Mouse (Mus musculus) hindbrain, postnatal 0 days (tissue): ENCODE measurements around the gene Trub1. TPM values are rescaled to one million over a fixed set of nuclear protein-coding genes. Genes with fewer than 3 reads are reported as not detected.

Source experiments
- ATAC-seq: fragments of 200-750 bp; cut with Nextera tagmentation; 2 replicates; pipeline ENCODE4 v1.8.0; 2017; ENCODE audit warnings: mild to moderate bottlenecking, moderate TSS enrichment, moderate library complexity
- DNase-seq: peaks from one replicate; pipeline ENCODE4 v3.0.0-alpha.2; 2015; ENCODE audit warnings: low spot score
- H3K27ac ChIP-seq: fragments of 300-500 bp; sonication (generic); 2 replicates; pipeline ENCODE4 v1.5.1; 2014; ENCODE audit warnings: mild to moderate bottlenecking
- H3K27me3 ChIP-seq: fragments of 300-500 bp; sonication (generic); 2 replicates; pipeline ENCODE4 v1.6.1; 2014; ENCODE audit warnings: low read length, mixed read lengths; ENCODE audit not compliant: insufficient read depth
- H3K36me3 ChIP-seq: fragments of 300-500 bp; sonication (generic); 2 replicates; pipeline ENCODE4 v1.6.1; 2014; ENCODE audit warnings: low read length, mixed read lengths; ENCODE audit not compliant: insufficient read depth
- H3K4me1 ChIP-seq: fragments of 300-500 bp; sonication (generic); 2 replicates; pipeline ENCODE4 v1.6.1; 2014; ENCODE audit warnings: antibody characterized with exemption, low read length, mixed read lengths; ENCODE audit not compliant: insufficient read depth
- H3K4me2 ChIP-seq: fragments of 300-500 bp; sonication (generic); 2 replicates; pipeline ENCODE4 v1.6.1; 2014; ENCODE audit warnings: low read depth, mild to moderate bottlenecking, low read length, moderate library complexity, mixed read lengths
- H3K4me3 ChIP-seq: fragments of 300-500 bp; sonication (generic); 2 replicates; pipeline ENCODE4 v1.5.1; 2014; ENCODE audit warnings: low read length
- H3K9ac ChIP-seq: fragments of 300-500 bp; sonication (generic); replicated peaks from 2 replicates; pipeline ENCODE4 v1.6.1; 2014; ENCODE audit warnings: mild to moderate bottlenecking, low read length, moderate library complexity, mixed read lengths
- H3K9me3 ChIP-seq: fragments of 300-500 bp; sonication (generic); 2 replicates; pipeline ENCODE4 v1.6.1; 2016; ENCODE audit warnings: low read length, mixed read lengths
- CTCF ChIP-seq: IDR thresholded peaks from 2 replicates; pipeline ENCODE4 v1.5.1; 2016; ENCODE audit warnings: antibody characterized with exemption, control low read depth, low read depth
- WGBS: fragments of 180-500 bp; shearing (Covaris S2); extraction: QIAGEN DNeasy Blood & Tissue Kit; methylation state at CpG from one replicate; pipeline ENCODE4 v1.1.7; 2014; 5-methylcytosine and 5-hydroxymethylcytosine counted together
- polyA plus RNA-seq: library from polyadenylated mRNA; unstranded; fragments of >200 nt; fragmentation: Nextera tagmentation; extraction: Ambion mirVana; gene quantifications from 2 replicates; pipeline ENCODE4 v1.2.1, GENCODE M21; 2015
- total RNA-seq: library from RNA; depleted of rRNA; stranded (reverse); fragments of >200 nt; gene quantifications from 2 replicates; pipeline ENCODE4 v1.2.3, GENCODE M21; 2014

Gene Trub1
- total and polyA plus RNA-seq, 2 experiments from 2014 or later: 12.7 to 14.0 TPM

- WGBS: 77% methylated on average over 4 of the region's 4 CpGs
Measured at GRCm38 (mm10) chr19:57475298-57475697, 22.6 kb downstream of the Trub1 start.

DNA sequence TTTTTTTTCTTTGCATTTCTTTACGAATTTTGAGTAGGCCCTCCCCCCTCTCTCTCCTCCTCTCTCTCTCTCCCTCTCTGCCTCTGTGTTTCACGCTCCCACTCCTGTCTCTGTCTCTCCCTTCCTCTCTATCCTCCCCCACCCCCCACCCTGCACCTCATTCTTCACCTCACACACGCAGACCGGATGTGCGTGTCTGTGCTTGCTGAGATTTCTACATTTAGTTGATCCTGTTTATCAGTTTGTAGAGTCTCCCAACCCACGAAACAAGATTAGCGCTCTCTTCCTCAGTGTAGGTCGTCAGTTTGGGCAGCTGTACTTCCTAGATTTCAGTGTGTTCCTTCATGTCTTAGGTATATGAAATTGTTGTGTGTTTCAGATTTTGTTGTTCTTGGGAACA, 24.6 kb downstream of the Trub1 start:
- Histone ChIP-seq H3K36me3 (no peaks in the 10 kb centered on the region), H3K4me1 (no peaks in the 10 kb centered on the region), H3K27me3 (no peaks in the 10 kb centered on the region), H3K4me3 (no peak overlapping the region), H3K9ac (no peak overlapping the region), H3K4me2 (no peak overlapping the region), H3K27ac (no peak overlapping the region), H3K9me3 (no peaks in the 10 kb centered on the region)
- DNase-seq (no peak), ATAC-seq (no peak)
- WGBS: 73% methylated on average over 8 of the region's 8 CpGs
- TF ChIP-seq CTCF: no peak

More at GRCm38 (mm10) chr19:57475298-57475697, 22.6 kb downstream of the Trub1 start:
- no peaks in the 10 kb centered on the region for H3K4me1 ChIP-seq
- H3K36me3 ChIP-seq: no peaks in the 10 kb centered on the region
- no peak for TF ChIP-seq CTCF
- no peaks in the 10 kb centered on the region for H3K9me3 ChIP-seq
- H3K27ac ChIP-seq: no peak overlapping the region
- H3K27me3 ChIP-seq: no peaks in the 10 kb centered on the region
- H3K4me3 ChIP-seq: no peak overlapping the region
- no peak overlapping the region for H3K4me2 ChIP-seq
- H3K9ac ChIP-seq: no peak overlapping the region
- DNase-seq (no peak), ATAC-seq (no peak)

- Histone ChIP-seq H3K36me3 (no peaks in the 10 kb centered on the region), H3K4me3 (no peak overlapping the region), H3K9me3 (no peaks in the 10 kb centered on the region), H3K27me3 (no peaks in the 10 kb centered on the region), H3K9ac (no peak overlapping the region), H3K4me2 (no peak overlapping the region), H3K4me1 (no peaks in the 10 kb centered on the region), H3K27ac (no peak overlapping the region)
- ATAC-seq (no peak), DNase-seq (no peak)
- TF ChIP-seq CTCF: no peak
- 83% methylated on average over 11 of the region's 11 CpGs for WGBS
Measured at GRCm38 (mm10) chr19:57478056-57478455, 25.3 kb downstream of the Trub1 start.

DNA sequence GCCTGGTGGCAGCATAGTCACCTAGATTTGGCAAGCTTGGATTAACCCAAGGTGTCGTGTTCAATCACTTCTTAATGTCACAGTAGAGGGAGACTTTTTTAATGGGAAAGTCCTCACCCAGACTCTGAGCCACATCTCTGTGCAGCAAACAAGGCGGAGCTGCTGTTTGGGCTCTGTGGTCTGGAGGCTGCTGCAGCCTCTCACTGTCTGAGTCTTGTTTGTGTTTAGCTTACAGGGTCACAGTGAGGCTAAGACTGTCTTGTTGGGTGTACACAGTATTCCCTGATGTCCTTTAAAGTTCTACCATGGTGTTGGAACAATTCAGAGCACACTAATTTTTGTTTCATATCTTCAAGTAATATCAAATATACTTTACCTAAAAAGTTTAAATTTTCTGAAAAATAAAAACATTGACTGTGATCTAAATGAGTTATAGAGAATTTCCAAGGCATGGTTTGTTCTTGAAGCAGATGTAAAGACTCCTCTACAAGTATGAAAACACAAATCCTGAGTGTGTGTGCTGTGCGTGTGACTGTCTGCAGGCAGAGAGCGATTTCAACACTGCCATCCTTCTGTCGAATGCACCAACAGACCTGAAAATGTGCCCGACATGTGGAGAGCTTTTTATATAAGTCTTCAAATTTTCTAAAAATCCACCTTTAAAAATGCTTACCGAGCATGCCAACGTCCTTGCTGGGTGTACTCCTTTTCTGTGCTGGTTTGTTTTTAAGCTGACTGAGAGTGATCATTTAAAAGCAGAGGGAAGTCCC, 27.4 kb downstream of the Trub1 start:
- Histone ChIP-seq H3K4me2 (no peak overlapping the region), H3K27me3 (no peaks in the 10 kb centered on the region), H3K4me3 (no peak overlapping the region), H3K9me3 (no peaks in the 10 kb centered on the region), H3K9ac (no peak overlapping the region), H3K36me3 (no peaks in the 10 kb centered on the region), H3K4me1 (no peaks in the 10 kb centered on the region), H3K27ac (no peak overlapping the region)
- 78% methylated on average over 8 of the region's 8 CpGs for WGBS
- DNase-seq: no peak
- ATAC-seq: no peak
- TF ChIP-seq CTCF: no peak

- peak; percentile 27; the same call in 1 of the 2 replicates for ATAC-seq
- H3K27me3 ChIP-seq: no peaks in the 10 kb centered on the region
- TF ChIP-seq CTCF: no peak
- H3K4me2 ChIP-seq: no peak overlapping the region
- WGBS: 96% methylated on average over 6 of the region's 6 CpGs
- DNase-seq: no peak
- no peak overlapping the region for H3K4me3 ChIP-seq
- no peak overlapping the region for H3K27ac ChIP-seq
- no peaks in the 10 kb centered on the region for H3K9me3 ChIP-seq
- H3K4me1 ChIP-seq: no peaks in the 10 kb centered on the region
- H3K36me3 ChIP-seq: no peaks in the 10 kb centered on the region
- H3K9ac ChIP-seq: no peak overlapping the region
Measured at GRCm38 (mm10) chr19:57481743-57482259, 29.1 kb downstream of the Trub1 start.

GRCm38 (mm10) chr19:57482815-57483214, 30.1 kb downstream of the Trub1 start:
- Histone ChIP-seq H3K36me3 (no peaks in the 10 kb centered on the region), H3K9me3 (no peaks in the 10 kb centered on the region), H3K27me3 (no peaks in the 10 kb centered on the region), H3K4me1 (no peaks in the 10 kb centered on the region), H3K27ac (no peak overlapping the region), H3K9ac (no peak overlapping the region), H3K4me2 (no peak overlapping the region), H3K4me3 (no peak overlapping the region)
- peak; percentile 81 for TF ChIP-seq CTCF
- 80% methylated on average over 8 of the region's 8 CpGs for WGBS
- DNase-seq (peak; percentile 50), ATAC-seq (peak; percentile 61; the same call in 1 of the 2 replicates)
